Mouse (Mus musculus): ENCODE measurements around the gene Sppl3.

GRCm38 (mm10) chr5:115124690-115125089 lies 113.8 kb downstream of the Sppl3 start:
- no peak for TF ChIP-seq CTCF (IDR thresholded peaks at IDR 0.05; ENCODE audit: low read depth, low read length)
- TF ChIP-seq POLR2A (IDR thresholded peaks at IDR 0.05; ENCODE audit: extremely low read depth, insufficient read depth, low read length): no peak
